Mouse (Mus musculus): ENCODE data around the gene Lgals2.

DNA sequence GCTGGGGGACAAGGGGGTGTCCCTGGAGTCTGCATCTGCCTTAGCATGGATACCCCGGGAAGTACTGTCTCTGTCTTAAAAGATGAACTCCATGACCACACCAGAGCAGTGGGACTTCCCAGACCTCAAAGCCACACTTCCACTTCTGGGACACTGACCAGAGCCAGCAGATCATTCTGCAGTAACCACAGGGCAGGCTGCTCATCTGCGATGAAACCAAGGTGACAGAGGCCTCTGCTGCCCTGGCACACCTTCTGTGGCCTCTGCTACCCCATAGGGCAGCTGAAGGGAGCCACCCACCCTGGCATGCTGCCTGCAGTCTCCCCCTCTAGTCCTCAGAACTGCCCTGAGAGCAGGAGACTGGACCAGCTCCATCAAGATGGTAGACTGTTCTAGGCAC lies 40.4 kb upstream of the Lgals2 start:
- TF ChIP-seq CTCF (IDR thresholded peaks at IDR 0.05; ENCODE audit: extremely low read depth, insufficient read length, insufficient replicate concordance, low read depth, low read length) (no peak), POLR2A (IDR thresholded peaks at IDR 0.05; ENCODE audit: low read depth, low read length) (no peak)
